Mouse (Mus musculus): ENCODE measurements around the gene Arid5b.

Gene Arid5b

DNA sequence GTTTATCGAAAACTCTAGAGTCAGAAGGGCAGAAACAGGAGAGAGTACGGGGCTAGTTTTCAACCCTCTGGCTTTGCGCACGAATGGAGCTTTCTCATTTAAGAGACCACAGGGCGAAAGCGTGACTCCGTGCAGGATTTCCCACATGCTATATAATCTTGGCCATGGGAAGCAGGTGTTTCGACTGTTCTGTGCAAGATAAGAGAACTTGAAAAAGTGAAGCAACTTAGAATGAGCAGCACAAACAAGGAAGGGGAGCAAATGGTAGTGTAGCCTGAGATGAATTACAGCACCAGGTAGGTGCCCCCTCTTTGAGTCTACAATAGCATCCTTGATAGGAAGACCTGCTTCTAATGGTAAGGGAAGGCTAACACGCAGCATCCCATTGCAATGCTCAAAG lies 118.8 kb downstream of the Arid5b start:
- no peak for DNase-seq

DNA sequence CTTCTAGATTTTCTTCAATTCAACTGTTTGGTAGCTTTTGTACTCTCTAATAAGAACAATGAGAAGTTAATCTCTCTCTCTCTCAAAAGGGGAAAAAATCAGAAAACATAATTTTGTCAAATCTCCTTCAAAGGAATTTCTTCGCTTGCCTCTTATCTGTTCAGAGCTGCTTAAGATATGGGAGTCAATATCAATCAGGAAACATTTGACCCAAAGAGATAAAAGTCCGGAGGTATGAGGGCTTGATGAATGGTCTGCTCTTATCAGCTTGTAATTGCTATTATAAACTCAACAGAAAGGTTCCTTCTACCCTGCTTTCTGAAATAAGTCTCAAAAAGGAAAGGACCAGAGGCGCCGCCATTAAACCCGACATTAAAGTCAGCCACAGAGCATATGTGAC lies 120.0 kb downstream of the Arid5b start:
- DNase-seq: no peak

DNA sequence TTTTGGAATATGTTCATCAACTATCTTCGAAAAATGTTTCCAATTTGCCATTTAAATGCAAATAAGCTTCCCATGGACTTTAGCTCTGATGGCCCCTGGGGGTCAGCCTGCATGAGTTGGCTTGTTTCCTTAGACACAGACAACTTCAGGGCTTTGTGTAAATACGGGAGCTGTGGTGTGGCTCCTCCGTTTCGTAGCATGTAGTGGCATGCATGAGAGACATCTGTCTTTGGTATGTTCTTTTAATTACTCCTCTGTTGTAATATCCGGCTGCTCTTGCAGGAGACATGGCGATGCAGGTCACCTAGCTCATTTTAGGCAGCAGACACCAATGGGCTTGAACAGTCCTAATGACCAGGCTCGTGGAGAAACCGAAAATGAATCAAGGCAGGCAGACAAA lies 121.0 kb downstream of the Arid5b start:
- no peak for DNase-seq

DNA sequence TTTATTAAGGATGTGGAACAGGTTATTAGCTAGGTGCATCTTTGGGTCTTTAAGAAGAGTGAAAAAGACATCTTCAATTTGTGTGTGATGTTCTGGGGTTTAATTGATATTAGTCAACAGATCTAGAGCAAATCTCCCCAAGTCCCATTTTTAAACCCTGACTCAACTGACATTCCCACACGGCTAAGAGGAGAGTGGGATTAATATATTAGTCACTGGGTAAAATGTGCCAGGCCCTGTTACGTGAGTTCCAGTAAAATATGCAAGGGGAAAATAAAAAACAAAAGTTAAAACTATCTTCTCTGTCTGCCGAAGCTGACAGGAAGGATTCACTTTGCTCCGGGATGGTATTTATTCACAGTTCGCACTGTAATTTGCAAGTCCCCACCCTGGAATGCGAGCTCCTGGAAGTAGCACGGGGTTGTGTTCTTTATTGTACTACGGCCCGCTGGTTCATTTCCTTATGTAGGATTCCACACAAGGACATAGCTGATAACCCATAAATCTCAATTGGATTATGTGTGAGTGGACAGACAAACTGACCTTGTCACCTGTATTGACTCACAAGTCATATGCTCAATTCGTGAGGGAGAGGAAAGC lies 121.8 kb downstream of the Arid5b start:
- no peak for DNase-seq

DNA sequence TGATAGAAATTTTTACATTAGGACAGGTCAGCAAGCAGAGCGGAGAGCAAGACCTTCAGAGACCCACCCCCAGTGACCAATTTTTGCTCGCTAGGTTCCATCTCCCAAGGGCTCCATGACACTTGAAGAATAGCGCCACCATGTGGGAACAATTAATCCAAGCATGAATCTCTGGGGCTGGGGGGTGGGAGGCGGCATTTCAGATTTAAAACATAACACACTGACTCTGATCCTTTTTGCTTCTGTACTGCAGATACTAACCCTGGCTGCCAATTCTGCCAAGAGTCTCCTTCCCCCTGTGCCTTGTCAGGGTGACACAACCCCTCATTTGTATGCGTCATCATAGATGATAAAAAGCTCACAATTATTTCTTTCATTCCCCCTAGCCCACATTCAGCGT lies 122.4 kb downstream of the Arid5b start:
- no peak for DNase-seq

DNA sequence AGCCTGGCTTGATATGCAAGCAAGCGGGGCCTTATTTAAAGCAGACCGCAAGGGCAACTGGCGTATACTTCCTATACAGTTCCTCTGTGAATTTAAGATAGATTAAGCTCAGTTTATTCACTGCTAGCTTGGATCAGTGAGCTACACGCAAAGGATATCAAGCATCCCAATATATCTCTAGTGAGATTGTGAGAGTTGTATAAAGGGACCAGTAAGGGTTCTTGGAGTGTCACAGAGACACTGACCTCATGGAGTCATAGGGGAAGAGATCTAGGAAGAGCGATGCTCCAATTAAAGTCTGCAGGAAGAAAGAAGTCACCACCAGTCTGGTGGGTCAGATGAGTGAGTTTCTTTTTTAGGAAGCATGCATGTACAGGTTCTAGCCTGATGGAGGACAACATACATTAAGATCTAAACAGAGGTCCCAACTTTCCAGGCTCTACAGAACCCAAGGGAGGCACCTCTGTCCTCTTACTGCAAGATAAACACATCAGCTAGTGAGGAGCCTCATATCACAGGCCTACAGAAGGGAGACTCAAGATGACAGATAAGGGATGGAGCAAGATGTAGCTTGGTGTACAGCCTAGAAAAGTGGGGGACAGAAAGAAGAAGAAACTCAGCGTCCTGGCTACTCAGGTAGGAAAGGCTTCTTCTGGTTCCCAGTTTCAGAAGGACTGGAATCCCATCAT lies 123.0 kb downstream of the Arid5b start:
- no peak for DNase-seq

DNA sequence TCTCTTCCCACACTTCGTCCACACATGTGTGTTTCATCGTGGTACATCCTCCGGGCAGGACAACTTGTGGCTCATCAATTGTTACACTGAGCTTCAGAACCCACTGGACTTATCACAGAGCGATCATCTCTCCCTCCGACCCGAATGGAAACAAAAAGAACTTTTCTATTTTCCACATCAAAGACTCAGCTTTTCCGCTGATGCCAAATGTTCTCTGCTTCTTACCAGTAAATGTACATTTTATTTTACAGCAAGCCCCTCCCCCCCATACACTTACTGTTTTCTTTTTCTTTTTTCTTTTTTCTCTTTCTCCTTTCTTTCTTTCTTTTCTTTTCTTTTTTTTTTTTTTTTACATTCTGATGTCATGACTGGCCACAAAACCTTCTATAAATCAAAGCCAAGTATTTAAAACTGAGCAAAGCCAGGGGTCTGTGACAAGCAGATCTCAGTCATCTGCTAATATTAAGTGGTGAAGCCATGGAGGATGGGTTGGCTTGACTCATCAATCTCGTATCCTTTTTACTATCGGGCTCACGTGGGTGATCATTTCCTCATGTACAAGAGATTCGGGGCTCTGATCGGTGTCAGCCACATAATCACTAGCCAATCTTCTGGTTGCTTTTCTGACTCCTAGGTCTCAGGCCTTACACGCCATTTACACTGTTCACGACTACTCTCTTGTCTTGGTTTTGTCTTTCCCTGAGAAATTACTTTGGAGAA lies 124.3 kb downstream of the Arid5b start:
- no peak for DNase-seq

DNA sequence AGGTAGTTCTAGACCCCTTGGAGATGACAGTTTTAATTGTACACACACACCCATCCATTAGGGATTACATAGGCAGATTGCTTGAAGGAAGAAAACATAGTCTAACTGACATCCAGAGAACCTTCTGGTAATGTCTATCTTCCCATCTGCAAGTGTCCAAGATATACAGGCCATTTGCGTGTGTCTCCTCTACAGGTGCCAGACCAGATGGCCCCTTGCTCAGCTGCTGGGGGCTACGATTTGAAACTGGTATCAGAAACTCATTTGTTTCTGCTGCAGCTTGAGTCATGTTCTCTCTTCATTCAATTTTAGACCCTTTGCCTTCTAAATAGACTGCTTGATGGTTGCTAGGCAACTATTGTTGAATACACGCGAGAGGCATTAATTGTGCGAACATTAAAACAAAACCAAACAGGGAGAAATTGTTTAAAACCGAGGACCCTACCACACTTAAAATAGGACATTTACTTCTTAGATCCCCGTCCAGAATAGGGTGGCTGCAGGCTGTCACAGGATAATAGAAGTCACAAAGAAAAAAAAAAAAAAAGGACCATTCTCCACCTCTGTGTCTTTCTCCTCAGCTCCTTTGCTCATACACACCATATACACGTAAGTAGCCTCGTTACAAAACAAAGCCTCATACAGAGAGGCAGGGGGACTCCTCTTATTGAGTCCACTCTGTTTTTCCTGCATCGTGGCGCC lies 125.0 kb downstream of the Arid5b start:
- DNase-seq: no peak

DNA sequence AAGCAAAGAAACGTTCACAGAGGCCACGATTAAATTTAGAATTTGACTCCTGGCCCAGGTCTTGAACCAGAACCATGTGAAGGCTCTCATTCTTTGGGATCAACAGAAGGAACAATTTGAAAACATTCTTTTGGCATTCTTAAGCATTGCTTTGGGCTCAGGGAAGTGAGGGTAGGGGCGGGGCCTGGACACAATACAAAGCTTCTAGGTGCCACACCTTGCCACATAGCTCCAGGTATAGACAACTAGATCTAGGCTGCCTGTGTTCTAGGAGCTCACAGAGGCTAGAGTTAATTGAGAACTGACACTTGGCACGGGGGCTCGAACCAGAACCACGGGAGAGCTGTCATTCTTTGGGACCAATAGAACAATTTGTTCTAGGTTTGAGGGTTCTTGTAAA lies 130.0 kb downstream of the Arid5b start:
- DNase-seq: no peak

DNA sequence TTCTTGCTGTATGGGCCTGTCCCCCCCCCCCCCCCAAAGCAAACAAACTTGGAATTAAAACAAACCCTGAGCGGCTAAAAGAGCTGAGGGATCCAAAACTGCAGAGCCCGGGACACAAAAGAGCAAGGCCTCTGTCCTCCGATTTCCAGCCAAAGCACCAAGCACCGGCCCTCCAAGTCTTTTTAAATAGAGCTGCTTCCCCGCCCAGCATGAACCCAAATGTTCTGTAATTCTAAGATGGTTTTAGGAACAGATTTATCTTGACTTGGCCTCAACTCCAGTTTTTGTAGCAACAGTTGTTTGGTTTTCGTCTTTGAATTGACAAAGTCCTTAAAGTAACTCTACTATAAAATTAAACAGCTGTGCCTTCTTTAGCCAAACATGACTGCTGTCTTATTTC lies 130.8 kb downstream of the Arid5b start:
- DNase-seq: no peak

DNA sequence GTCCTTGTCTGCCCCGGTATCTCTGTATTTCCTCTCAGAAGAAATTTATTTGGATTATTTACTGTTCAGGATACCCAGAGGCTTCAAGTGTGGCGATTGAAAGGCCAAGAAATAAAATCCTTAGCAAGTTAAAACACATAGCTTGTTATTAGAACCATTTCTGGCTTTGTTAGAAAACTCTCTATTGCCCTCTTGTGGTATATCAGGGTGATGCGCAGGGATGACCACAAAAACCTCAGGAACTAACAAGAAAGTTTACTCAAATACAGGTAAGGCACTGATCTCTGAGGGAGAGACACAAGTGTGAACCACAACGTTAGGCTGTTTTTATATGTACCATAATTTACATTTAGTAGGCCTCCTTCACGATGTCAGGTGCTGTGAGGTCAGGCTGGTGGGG lies 131.7 kb downstream of the Arid5b start:
- peak; percentile 50 for DNase-seq

DNA sequence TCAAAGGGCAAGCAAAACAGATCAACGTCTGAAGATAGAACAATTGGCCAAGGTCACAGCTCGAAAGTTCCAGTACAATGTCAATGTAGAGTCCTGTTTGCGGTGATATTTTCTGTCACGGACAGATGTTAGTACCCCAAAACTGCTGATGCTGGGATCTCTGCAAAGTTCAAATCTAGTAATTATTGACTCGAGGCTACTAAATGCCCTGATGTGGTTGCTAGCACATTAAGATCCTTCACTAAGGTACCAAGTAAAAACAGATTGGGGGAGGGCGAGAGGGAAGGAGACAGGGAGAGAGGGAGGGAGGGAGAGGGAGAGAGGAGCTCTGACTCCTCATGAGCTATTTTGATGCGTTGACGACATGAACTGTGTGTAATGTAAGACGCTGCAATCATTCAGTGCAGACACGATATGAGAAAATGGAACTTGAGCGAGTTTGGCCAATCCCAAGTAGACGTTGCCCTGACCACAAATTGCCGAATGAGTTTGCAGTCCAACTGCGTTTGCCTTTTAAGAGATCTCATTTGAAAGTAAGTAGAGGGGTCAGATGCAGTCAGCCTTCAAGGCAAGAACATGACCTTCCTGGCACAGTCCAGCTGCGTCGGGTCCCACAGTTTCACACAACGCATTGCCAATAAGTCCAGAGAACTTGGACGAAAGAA lies 133.1 kb downstream of the Arid5b start:
- no peak for DNase-seq

DNA sequence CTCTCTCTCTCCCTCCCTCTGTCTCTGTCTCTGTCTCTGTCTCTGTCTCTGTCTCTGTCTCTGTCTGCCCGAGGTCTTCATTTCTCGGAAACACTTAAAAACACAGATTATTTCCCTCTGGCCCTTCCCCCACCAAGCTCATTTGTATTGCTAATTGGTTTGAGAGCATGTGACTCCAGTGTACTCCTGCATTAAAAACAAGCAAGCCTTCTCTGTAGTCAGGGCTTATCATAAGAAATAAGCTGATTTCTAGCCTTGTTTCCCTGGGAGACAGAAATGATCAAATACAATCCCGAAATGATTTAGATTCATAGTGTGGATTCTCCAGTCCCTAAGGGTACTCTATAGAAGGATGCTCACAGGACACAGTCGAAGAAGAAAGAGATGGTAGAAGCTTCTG lies 136.0 kb downstream of the Arid5b start:
- DNase-seq: no peak

DNA sequence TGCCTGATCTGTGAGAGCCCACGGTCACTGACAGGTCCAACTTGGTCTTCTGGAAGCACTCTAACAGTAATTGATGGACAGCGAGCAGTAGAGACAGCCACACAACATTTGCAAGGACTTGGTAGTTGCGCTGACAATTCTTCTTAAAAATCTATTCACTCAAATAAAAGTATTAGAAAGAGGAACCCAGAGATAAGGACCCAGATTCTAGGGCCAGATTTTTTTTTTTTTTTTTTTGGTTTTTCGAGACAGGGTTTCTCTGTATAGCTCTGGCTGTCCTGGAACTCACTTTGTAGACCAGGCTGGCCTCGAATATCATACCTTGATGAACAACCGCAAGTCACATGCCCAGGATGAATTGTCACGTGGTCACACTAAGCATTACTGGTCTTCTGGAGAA lies 137.0 kb downstream of the Arid5b start:
- no peak for DNase-seq

DNA sequence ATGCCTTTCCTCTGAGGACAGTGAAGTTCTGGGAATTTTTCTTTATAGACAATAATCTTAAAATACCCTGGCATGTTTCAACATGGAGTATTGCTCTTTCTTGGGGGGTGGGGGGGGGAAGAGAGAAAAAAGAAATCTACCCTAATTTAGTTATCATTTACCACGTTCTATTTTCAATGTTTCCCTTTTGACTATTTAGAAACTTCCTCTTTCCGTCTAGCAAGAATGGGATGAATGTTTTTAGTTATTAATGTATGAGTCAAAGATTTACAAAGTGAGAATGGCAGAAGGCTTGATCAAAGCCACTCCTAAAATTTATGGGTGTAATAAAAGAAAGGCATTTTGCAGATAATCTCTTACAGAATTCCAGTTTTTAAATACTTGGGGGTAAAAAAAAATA lies 137.7 kb downstream of the Arid5b start:
- no peak for DNase-seq

DNA sequence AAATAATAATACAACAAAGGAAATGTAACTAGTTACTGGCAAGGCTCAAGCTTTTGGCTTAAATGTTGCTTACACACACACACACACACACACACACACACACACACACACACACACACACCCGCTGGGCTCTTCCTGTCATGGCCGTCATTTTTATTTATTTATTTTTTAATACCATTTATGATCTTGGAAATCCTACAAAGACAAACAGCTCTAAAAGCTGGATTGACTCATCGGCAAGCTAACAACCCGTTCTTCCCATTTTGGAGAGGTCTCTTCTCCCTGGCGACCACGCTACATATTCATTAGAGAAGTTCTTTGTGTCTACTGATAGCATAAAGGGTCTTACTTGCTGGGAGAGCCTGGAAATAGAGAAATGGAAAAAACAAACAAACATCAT lies 138.2 kb downstream of the Arid5b start:
- no peak for DNase-seq

DNA sequence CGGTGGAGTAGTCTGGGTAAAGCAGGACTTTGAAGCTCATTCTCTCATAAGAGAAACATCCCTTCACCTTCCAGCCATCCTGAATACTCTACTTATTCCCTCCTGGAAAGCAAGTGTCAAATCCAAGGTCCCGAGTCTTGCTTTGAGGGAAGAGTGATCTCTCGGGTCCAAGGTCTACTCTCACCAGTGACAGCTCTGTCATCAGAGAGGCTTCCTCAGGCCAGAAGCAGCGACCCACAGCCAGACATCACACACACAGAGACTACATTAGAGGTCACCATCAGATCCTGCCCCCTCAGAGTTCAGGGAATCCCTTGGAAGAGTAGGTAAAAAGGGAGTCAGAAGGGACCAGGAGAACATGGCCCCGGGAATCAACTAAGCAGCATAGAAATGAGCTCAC lies 140.4 kb downstream of the Arid5b start:
- DNase-seq: no peak

DNA sequence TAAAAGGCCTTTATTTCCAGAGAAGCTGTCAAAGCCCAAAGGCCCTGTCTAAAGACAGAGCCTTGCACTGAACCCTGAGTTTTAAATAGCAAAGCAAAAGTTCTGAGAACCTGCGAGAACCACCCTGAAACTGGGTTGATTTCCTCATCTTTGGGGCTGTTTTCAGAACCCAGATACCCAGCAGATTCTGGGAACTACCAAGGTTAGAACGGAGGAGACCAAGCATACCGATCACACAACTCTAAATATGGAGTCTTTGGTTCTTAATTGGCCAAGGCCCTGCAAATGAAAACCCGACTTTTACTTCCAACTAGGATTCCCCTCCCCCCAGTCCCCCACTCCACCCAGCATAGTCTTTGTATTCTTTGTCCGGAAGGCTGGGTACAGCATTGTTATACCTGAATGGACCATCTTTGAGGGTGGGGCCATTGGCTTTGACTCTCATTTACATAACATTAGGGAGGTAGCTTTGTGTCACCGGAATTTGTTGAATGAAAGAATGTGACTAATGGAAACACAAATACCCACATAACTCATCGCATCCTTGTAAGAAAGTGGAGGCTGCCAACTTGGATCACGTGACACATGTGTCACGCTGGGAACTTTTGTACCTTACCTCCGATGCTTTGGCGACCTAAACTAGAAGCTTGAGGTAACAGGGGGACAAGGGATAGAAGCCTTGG lies 141.2 kb downstream of the Arid5b start:
- DNase-seq: no peak

DNA sequence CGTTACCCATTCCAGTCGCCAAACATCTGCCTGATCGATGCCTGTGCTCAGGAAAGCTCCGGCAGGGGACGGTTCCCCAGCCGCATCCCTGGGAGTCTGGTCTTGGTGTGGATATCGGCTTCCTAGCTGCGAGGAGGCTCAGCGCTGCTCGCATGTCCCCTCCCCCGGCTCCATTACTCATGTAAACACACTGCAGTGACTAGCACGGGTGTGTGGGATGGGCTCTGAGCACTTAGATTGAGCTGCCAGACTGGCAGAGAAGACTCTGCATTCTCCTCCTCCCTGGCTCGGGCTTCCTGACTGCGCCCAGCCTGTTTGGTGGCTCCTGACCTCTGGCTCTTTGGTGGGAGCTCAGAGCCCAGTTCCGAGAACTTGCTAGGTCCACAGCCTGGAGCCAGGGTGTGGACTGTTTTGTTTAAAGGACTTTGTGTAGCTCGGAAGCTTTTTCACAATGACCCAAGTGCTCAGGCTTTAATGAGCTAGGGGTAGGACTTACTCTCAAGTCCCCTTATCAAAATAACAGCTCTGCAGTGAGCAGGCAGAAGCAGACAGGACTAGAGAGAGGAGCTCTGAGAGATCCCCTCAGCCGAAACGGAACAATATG lies 142.0 kb downstream of the Arid5b start:
- peak; percentile 50 for DNase-seq

DNA sequence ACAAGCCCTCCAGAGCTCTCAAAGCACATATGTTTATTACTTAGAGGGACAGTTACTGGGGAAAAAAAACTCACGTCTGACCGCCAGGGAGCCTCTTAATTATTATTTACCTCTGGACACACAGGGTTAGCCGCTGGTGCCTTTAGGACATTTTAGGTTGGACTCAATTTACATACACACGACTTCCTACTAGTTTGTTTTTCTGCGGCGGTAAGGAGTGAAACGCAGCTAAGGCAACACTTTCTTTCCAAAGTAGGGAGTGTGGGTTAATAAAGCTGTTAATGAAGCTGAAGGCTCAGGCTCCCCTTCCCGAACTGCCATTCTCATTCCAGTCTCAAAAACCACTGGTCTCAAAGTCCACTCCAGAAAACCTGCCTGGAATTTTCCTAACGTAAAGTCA lies 142.5 kb downstream of the Arid5b start:
- DNase-seq: no peak

DNA sequence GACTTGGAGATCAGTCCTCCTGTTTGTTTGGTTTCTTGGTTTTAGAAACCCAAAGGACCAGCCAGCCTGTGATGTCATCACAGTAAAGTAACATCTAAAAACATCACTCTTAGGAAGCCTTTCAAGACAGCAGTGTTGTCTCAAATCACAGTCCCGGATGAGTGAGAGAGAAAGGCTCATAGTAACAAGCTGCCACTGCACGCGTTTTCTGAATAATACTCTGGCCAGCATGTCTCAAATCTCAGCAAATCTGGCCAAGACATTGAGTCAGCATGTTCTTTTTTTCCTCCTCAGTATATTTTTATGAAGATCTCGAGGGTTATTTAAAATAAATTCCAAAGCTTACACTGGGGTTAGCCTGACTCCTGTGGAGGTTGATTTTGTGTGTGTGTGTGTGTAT lies 143.1 kb downstream of the Arid5b start:
- no peak for DNase-seq

DNA sequence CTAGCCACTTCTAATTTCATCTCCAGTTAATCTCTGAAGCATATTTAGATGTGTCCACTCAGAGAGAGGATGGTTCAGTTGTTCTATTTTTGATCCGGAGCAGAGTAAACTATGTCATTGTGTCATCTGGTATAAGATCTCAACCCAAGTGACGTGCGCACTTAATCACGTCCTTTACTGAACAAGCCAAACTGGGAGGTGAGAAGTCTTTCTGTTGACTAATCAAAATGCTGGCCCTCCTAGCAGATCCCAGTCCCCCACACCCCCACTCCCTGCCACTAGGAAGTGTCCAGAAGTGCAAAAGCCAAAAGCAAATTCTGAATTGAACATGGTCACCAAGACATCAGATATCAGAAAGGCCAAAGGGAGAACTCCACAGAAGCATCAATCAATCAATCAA lies 144.0 kb downstream of the Arid5b start:
- no peak for DNase-seq
